Comparison of ENCODE assay signal across 8 mouse cellular contexts in genomic region chr4:137896612-137897297, GRCm38 (mm10). TPM values are rescaled to one million over a fixed set of nuclear protein-coding genes. Genes with fewer than 3 reads are reported as not detected.
DNase-seq lines count a peak whose midpoint lies in the region; ATAC-seq and TF ChIP-seq lines count a peak whose summit lies in the region.

No protein-coding gene starts in this region.

- ATAC-seq in forebrain, embryonic 13.5 days = peak; percentile 7; the same call in 1 of the 2 replicates
- no peak for ATAC-seq in stomach, embryonic 15.5 days (ENCODE audit: insufficient read depth, low FRiP score, low read depth)
- ATAC-seq in granulocyte monocyte progenitor cell, adult 5-6 weeks (replicated peaks; ENCODE audit: poor library complexity, severe bottlenecking) = no peak

- H3K4me1 ChIP-seq in forebrain, embryonic 13.5 days = peaks cover 54% of the 10 kb centered on the region
- peaks cover 42% of the 10 kb centered on the region for H3K4me1 ChIP-seq in stomach, embryonic 15.5 days

- H3K9me3 ChIP-seq in forebrain, embryonic 13.5 days (replicated peaks) = no peaks in the 10 kb centered on the region
- H3K9me3 ChIP-seq in stomach, embryonic 15.5 days = no peaks in the 10 kb centered on the region

- peak overlapping the region; percentile 32 for H3K4me2 ChIP-seq in forebrain, embryonic 13.5 days
- peak overlapping the region; percentile 30 for H3K4me2 ChIP-seq in stomach, embryonic 15.5 days

- intact Hi-C loops in gastrocnemius, adult 2 months (cut with DNase I) = no loop called here
- intact Hi-C loops in left cerebral cortex, postnatal 4 days (cut with DNase I) = no loop called here

- H3K9ac ChIP-seq in forebrain, embryonic 13.5 days = peak overlapping the region; percentile 47
- H3K9ac ChIP-seq in stomach, embryonic 15.5 days = no peak overlapping the region

- H3K27me3 ChIP-seq in forebrain, embryonic 13.5 days = peaks cover 17% of the 10 kb centered on the region
- H3K27me3 ChIP-seq in stomach, embryonic 15.5 days (replicated peaks) = no peaks in the 10 kb centered on the region

- no peak for DNase-seq in gastrocnemius, adult 2 months
- no peak for DNase-seq in gastrocnemius, postnatal 10 days
- DNase-seq in 3134 (ENCODE audit: extremely low read depth, insufficient read length, low spot score) = peak; percentile 30
- DNase-seq in left cerebral cortex, postnatal 4 days = peak; percentile 69
- DNase-seq in gastrocnemius, postnatal 4 days (ENCODE audit: low spot score in 2 of 2) = no peak

- no peaks in the 10 kb centered on the region for H3K36me3 ChIP-seq in forebrain, embryonic 13.5 days (ENCODE audit: poor library complexity, severe bottlenecking)
- no peaks in the 10 kb centered on the region for H3K36me3 ChIP-seq in stomach, embryonic 15.5 days

- TF ChIP-seq CTCF in gastrocnemius, adult 2 months (IDR thresholded peaks at IDR 0.05) = no peak

- H3K4me3 ChIP-seq in gastrocnemius, adult 2 months = peak overlapping the region; percentile 3; the same call in 1 of the 2 replicates
- no peak overlapping the region for H3K4me3 ChIP-seq in forebrain, embryonic 13.5 days
- H3K4me3 ChIP-seq in stomach, embryonic 15.5 days (replicated peaks) = no peak overlapping the region

- peak overlapping the region; percentile 69 for H3K27ac ChIP-seq in gastrocnemius, adult 2 months
- peak overlapping the region; percentile 72 for H3K27ac ChIP-seq in forebrain, embryonic 13.5 days
- H3K27ac ChIP-seq in stomach, embryonic 15.5 days = peak overlapping the region; percentile 87

- 8% methylated on average over 12 of the region's 12 CpGs for WGBS in forebrain, embryonic 13.5 days
- WGBS in stomach, embryonic 15.5 days = 25% methylated on average over 12 of the region's 12 CpGs

RNA-seq across cellular contexts. Expression of gene Ece1, which starts 34.7 kb away (rescaled TPM):
- total RNA-seq in gastrocnemius, adult 2 months (2021) = 100 to 1,000 TPM in 1 of 2 experiments, 10 to 100 TPM in 1; 61.6 to 103 TPM
- total RNA-seq in gastrocnemius, postnatal 10 days (2021) = 10 to 100 TPM; 51.8 to 53.6 TPM
- polyA plus RNA-seq in forebrain, embryonic 13.5 days (2015; fragmentation: Nextera tagmentation; extraction: Ambion mirVana) = 10.8 and 12.9 TPM in 2 replicates
- total RNA-seq in left cerebral cortex, postnatal 4 days (2021) = 10 to 100 TPM; 47.3 to 49.5 TPM
- polyA plus RNA-seq in stomach, embryonic 15.5 days (2015; fragmentation: Nextera tagmentation; extraction: Ambion mirVana) = 52.0 and 53.5 TPM in 2 replicates
- total RNA-seq in gastrocnemius, postnatal 4 days (2021) = 10 to 100 TPM; 64.1 to 73.4 TPM
- 8.4 and 12.3 TPM in 2 replicates for total RNA-seq in granulocyte monocyte progenitor cell, adult 5-6 weeks (2014; fragmentation: Nextera tagmentation)
- 3.7 and 4.8 TPM in 2 replicates for total RNA-seq in granulocyte monocyte progenitor cell, adult 5-6 weeks (2017)

Comparison
In these comparisons a context has a peak if more than half of its experiments do, and no peak if none do; other contexts are left out.
1. DNase-seq: peak in 3134 (single experiment) and left cerebral cortex, postnatal 4 days (single experiment); none in gastrocnemius, adult 2 months (single experiment), gastrocnemius, postnatal 10 days (single experiment) and gastrocnemius, postnatal 4 days (0 of 2).
2. Peak in every context shown above with its lines, with median percentiles within 50 percentile points of each other: H3K27ac ChIP-seq.